Mouse (Mus musculus): ENCODE measurements around the gene Aph1c. TPM values are rescaled to one million over a fixed set of nuclear protein-coding genes. Genes with fewer than 3 reads are reported as not detected.

The Aph1c gene
- polyA plus RNA-seq (2017; shearing (Covaris generic)), result 0.99 TPM

DNA sequence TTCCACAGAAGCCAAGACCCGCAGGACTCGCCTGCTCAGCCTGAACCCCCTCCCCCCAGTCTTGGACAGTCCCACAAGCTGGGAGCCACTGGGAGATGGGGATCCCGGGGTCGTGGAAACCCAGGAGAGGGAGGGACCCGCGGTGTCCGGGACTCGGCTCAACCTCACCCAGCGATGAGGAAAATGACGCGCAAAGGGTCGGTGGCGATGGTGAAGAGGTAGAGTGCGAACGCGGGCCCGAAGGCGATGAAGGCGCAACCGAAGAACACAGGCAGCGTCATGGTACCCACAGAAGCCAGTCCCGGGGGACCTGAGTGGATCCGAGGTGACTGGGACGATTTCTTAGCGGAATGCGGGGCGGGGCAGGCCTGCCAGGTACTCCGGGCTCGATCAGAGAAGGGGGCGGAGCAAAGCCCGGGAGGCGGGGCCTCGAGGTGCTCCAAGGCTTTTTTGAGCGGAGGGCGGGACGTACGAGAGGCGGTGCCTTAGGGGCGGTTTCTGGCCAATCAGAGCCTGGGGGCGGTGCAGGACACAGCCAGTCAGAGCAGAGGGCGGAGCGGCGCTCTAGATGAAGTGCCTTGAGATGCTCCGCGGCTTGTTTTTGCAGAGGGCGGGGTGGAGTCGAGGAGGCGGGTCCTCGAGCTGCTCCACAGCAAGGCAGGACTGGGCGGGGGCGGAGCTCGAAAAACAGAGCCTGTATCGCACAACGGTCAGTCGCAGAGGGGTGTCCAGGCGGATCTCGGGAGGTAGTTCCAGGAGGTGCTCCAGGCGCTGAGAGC, at the start of gene Aph1c:
TSS of gene Aph1c (minus strand) at position 409 of the 779 bp plus-strand sequence.

DNA sequence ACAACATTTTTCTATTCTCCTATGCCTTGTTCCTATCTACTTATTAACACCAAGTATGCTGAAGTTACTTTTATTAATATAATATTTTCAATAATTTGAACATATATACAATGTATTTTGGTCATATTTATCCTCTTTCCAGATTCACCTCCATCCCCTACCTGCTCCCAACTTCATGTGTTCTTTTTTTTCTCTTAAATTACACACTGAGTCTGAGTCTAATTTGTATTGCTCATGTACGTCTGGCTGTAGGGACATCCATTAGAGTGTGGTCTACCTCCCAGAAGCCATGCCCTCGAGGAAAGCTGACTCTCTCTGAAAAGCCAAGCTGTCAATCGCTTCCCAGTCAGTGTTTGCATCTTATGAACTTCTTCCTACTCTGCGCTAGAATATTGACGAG, 37.8 kb downstream of the Aph1c start, which contains the start of gene Gm10647:
TSS of gene Gm10647 (plus strand) at position 301 of the 400 bp plus-strand sequence.

DNA sequence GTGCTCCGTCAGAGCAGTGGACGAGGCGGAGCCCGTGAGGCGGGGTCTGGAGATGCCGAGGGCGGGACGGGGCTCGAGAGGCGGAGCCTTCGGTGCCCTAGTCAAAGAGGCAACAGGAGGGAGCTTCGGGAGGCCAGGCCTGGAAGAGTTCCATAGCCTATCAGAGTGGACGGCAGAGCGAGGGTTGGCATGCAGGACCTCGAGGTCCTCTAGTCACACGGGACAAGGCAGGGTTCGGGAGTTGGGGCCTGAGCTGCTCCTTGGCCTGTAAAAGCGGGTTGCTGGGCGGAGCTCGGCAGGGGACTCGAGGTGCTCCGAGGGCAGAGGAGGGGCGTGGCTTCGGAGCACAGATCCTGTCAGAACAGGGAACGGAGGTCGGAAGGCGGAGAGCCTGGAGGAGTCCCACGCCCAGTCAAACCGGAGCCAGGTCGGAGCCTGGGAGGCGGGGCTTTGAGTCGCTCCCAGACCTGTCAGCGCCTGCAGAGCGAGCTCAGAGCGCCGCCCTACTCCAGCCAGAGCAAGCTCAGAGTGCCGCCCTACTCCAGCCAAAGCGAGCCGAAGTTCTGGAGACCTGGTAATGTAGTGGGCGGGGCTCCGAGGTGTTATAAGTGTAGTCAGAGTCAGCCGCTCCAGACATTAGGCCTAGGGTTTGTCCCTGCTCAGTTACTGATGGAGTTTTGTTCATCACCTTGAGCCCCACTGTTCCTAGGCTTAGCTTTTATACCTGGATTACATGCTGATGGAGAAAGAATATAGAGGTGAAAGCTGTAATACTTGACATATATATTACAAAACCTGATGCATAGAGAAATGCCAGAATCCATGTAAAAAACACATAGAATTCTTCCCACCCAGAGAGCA, 38.8 kb downstream of the Aph1c start, which contains the start of gene Aph1b:
TSS of gene Aph1b (minus strand) at position 27 of the 861 bp plus-strand sequence.

Other genes starting within 250 kb of the Aph1c start
- gene Usp3, start 241.6 kb downstream of the Aph1c start, polyA plus RNA-seq (2017; shearing (Covaris generic)), result 194 TPM
- gene Car12, start 121.0 kb downstream of the Aph1c start, polyA plus RNA-seq (2017; shearing (Covaris generic)), result 8.3 TPM
- gene Aph1b, start 39.2 kb downstream of the Aph1c start, polyA plus RNA-seq (2017; shearing (Covaris generic)), result 2.6 TPM
- gene Gm10647, start 37.7 kb downstream of the Aph1c start, polyA plus RNA-seq (2017; shearing (Covaris generic)), result not detected
- 183 TPM for gene Rab8b, start 85.0 kb upstream of the Aph1c start, polyA plus RNA-seq (2017; shearing (Covaris generic))
- gene Rps27l, start 111.4 kb upstream of the Aph1c start, polyA plus RNA-seq (2017; shearing (Covaris generic)), result 264 TPM
- 4.1 TPM for gene Lactb, start 140.8 kb upstream of the Aph1c start, polyA plus RNA-seq (2017; shearing (Covaris generic))
- 32.3 TPM for gene Tpm1, start 214.7 kb upstream of the Aph1c start, polyA plus RNA-seq (2017; shearing (Covaris generic))

Measured in activated CD4-positive, CD25-positive, alpha-beta regulatory T cell, adult 9 weeks (primary cell).